Mouse (Mus musculus) c-Kit-positive CD71-positive TER-119-positive erythroid progenitor cells, embryonic 14.5 days (primary cell): ENCODE data around the gene Dap.

Experiments used
- DNase-seq: peaks from one replicate; pipeline ENCODE4 v3.0.0-alpha.2; 2013; ENCODE audit warnings: low spot score

Dap gene

GRCm38 (mm10) chr15:31264827-31265226 is 40.7 kb downstream of the Dap start:
- DNase-seq: no peak

GRCm38 (mm10) chr15:31265404-31265803 is 41.3 kb downstream of the Dap start:
- no peak for DNase-seq

GRCm38 (mm10) chr15:31265845-31266244 is 41.7 kb downstream of the Dap start:
- DNase-seq: no peak

GRCm38 (mm10) chr15:31268148-31268547 is 44.0 kb downstream of the Dap start:
- no peak for DNase-seq

GRCm38 (mm10) chr15:31269558-31269957 is 45.4 kb downstream of the Dap start:
- DNase-seq: no peak

- DNase-seq: no peak
Observed at GRCm38 (mm10) chr15:31272695-31273094, 48.6 kb downstream of the Dap start.

- DNase-seq: no peak
Observed at GRCm38 (mm10) chr15:31273509-31273908, 49.4 kb downstream of the Dap start.

- no peak for DNase-seq
Observed at GRCm38 (mm10) chr15:31278090-31278489, 54.0 kb downstream of the Dap start.

- DNase-seq: no peak
Observed at GRCm38 (mm10) chr15:31279120-31279519, 55.0 kb downstream of the Dap start.

GRCm38 (mm10) chr15:31279577-31280004 is 55.5 kb downstream of the Dap start:
- no peak for DNase-seq

GRCm38 (mm10) chr15:31280059-31280458 is 55.9 kb downstream of the Dap start:
- DNase-seq: no peak

- no peak for DNase-seq
Observed at GRCm38 (mm10) chr15:31280683-31281082, 56.6 kb downstream of the Dap start.

- DNase-seq: no peak
Observed at GRCm38 (mm10) chr15:31281830-31282229, 57.7 kb downstream of the Dap start.

- no peak for DNase-seq
Observed at GRCm38 (mm10) chr15:31282353-31282752, 58.2 kb downstream of the Dap start.

- no peak for DNase-seq
Observed at GRCm38 (mm10) chr15:31284142-31284541, 60.0 kb downstream of the Dap start.

GRCm38 (mm10) chr15:31284922-31285631 is 61.0 kb downstream of the Dap start:
- no peak for DNase-seq

GRCm38 (mm10) chr15:31285695-31286094 is 61.6 kb downstream of the Dap start:
- no peak for DNase-seq

- DNase-seq: no peak
Observed at GRCm38 (mm10) chr15:31292627-31293026, 68.5 kb downstream of the Dap start.

- no peak for DNase-seq
Observed at GRCm38 (mm10) chr15:31294311-31294710, 70.2 kb downstream of the Dap start.

GRCm38 (mm10) chr15:31296882-31297776 is 73.0 kb downstream of the Dap start:
- no peak for DNase-seq

- no peak for DNase-seq
Observed at GRCm38 (mm10) chr15:31297777-31298137, 73.6 kb downstream of the Dap start.

- no peak for DNase-seq
Observed at GRCm38 (mm10) chr15:31299258-31299917, 75.3 kb downstream of the Dap start.
